Mouse (Mus musculus) limb, embryonic 10.5 days (tissue): ENCODE results near the gene Neb. TPM values are rescaled to one million over a fixed set of nuclear protein-coding genes. Genes with fewer than 3 reads are reported as not detected.

Source experiments
- DNase-seq: peaks from one replicate; pipeline ENCODE4 v3.0.0-alpha.2; 2017; ENCODE audit warnings: low spot score
- H3K27ac ChIP-seq: fragments of 300-500 bp; sonication (generic); 2 replicates; pipeline ENCODE4 v1.5.1; 2016; ENCODE audit warnings: mild to moderate bottlenecking
- H3K27me3 ChIP-seq: fragments of 300-500 bp; sonication (generic); 2 replicates; pipeline ENCODE4 v1.6.1; 2016; ENCODE audit warnings: low read depth, mild to moderate bottlenecking; ENCODE audit not compliant: poor library complexity, severe bottlenecking
- H3K36me3 ChIP-seq: fragments of 300-500 bp; sonication (generic); 2 replicates; pipeline ENCODE4 v1.6.1; 2016; ENCODE audit warnings: mild to moderate bottlenecking, moderate library complexity
- H3K4me1 ChIP-seq: fragments of 300-500 bp; sonication (generic); 2 replicates; pipeline ENCODE4 v1.6.1; 2016
- H3K4me3 ChIP-seq: fragments of 300-500 bp; sonication (generic); 2 replicates; pipeline ENCODE4 v1.5.1; 2016; ENCODE audit warnings: mild to moderate bottlenecking, moderate library complexity
- H3K9me3 ChIP-seq: fragments of 300-500 bp; sonication (generic); replicated peaks from 2 replicates; pipeline ENCODE4 v1.6.1; 2016; ENCODE audit warnings: mild to moderate bottlenecking
- WGBS: fragments of 180-500 bp; shearing (Covaris S2); methylation state at CpG from one replicate; pipeline ENCODE4 v1.1.7; 2016; 5-methylcytosine and 5-hydroxymethylcytosine counted together
- polyA plus RNA-seq: library from polyadenylated mRNA; unstranded; fragments of >200 nt; fragmentation: Nextera tagmentation; extraction: Ambion mirVana; gene quantifications from 2 replicates; pipeline ENCODE4 v1.2.1, GENCODE M21; 2016

The Neb gene
- polyA plus RNA-seq, 1 experiment from 2014 or later: 1.8 TPM

GRCm38 (mm10) chr2:52406480-52406879 lies 28.2 kb upstream of the Neb start:
- Histone ChIP-seq H3K27ac (no peak overlapping the region), H3K4me3 (no peak overlapping the region), H3K27me3 (no peaks in the 10 kb centered on the region), H3K9me3 (peaks cover 20% of the 10 kb centered on the region), H3K36me3 (peaks cover 97% of the 10 kb centered on the region), H3K4me1 (no peaks in the 10 kb centered on the region)
- DNase-seq: no peak
- WGBS: 88% methylated on average over 1 of the region's 1 CpGs

- Histone ChIP-seq H3K36me3 (peaks cover 94% of the 10 kb centered on the region), H3K4me3 (no peak overlapping the region)
- WGBS: 96% methylated on average over 5 of the region's 5 CpGs
These were observed 27.0 kb upstream of the Neb start for GRCm38 (mm10) chr2:52405238-52405637.

GRCm38 (mm10) chr2:52394529-52394928 lies 16.3 kb upstream of the Neb start:
- Histone ChIP-seq H3K9me3 (no peaks in the 10 kb centered on the region), H3K4me3 (no peak overlapping the region), H3K4me1 (no peaks in the 10 kb centered on the region), H3K27me3 (no peaks in the 10 kb centered on the region), H3K27ac (no peak overlapping the region), H3K36me3 (peaks cover 6% of the 10 kb centered on the region)
- WGBS: 92% methylated on average over 5 of the region's 5 CpGs
- DNase-seq: no peak

More at GRCm38 (mm10) chr2:52405238-52405637, 27.0 kb upstream of the Neb start:
- Histone ChIP-seq H3K9me3 (peaks cover 8% of the 10 kb centered on the region), H3K27me3 (no peaks in the 10 kb centered on the region), H3K4me1 (no peaks in the 10 kb centered on the region), H3K27ac (no peak overlapping the region)
- DNase-seq: no peak

GRCm38 (mm10) chr2:52390415-52390975 lies 12.2 kb upstream of the Neb start:
- Histone ChIP-seq H3K36me3 (no peaks in the 10 kb centered on the region), H3K4me1 (peaks cover 5% of the 10 kb centered on the region), H3K27ac (no peak overlapping the region), H3K27me3 (no peaks in the 10 kb centered on the region), H3K4me3 (no peak overlapping the region), H3K9me3 (no peaks in the 10 kb centered on the region)
- WGBS: 65% methylated on average over 2 of the region's 2 CpGs
- no peak for DNase-seq

- Histone ChIP-seq H3K4me1 (peaks cover 5% of the 10 kb centered on the region), H3K9me3 (no peaks in the 10 kb centered on the region), H3K27me3 (no peaks in the 10 kb centered on the region), H3K27ac (no peak overlapping the region), H3K36me3 (no peaks in the 10 kb centered on the region), H3K4me3 (no peak overlapping the region)
- DNase-seq: no peak
- 83% methylated on average over 3 of the region's 3 CpGs for WGBS
These were observed 11.7 kb upstream of the Neb start for GRCm38 (mm10) chr2:52389975-52390374.

- Histone ChIP-seq H3K9me3 (no peaks in the 10 kb centered on the region), H3K27ac (no peak overlapping the region), H3K27me3 (no peaks in the 10 kb centered on the region), H3K36me3 (no peaks in the 10 kb centered on the region), H3K4me3 (no peak overlapping the region), H3K4me1 (peaks cover 5% of the 10 kb centered on the region)
- no peak for DNase-seq
- 80% methylated on average over 6 of the region's 6 CpGs for WGBS
These were observed 8.2 kb upstream of the Neb start for GRCm38 (mm10) chr2:52386451-52386850.

GRCm38 (mm10) chr2:52386037-52386436 lies 7.8 kb upstream of the Neb start:
- WGBS: 48% methylated on average over 7 of the region's 7 CpGs
- H3K27ac ChIP-seq: no peak overlapping the region

GRCm38 (mm10) chr2:52378848-52379261 lies 581 bp upstream of the Neb start:
- DNase-seq: peak; percentile 14
- Histone ChIP-seq H3K27ac (no peak overlapping the region), H3K4me1 (no peaks in the 10 kb centered on the region), H3K27me3 (no peaks in the 10 kb centered on the region), H3K9me3 (no peaks in the 10 kb centered on the region), H3K36me3 (no peaks in the 10 kb centered on the region), H3K4me3 (no peak overlapping the region)
- 65% methylated on average over 10 of the region's 10 CpGs for WGBS

More at GRCm38 (mm10) chr2:52386037-52386436, 7.8 kb upstream of the Neb start:
- H3K36me3 ChIP-seq: no peaks in the 10 kb centered on the region
- H3K9me3 ChIP-seq: no peaks in the 10 kb centered on the region
- H3K27me3 ChIP-seq: no peaks in the 10 kb centered on the region
- H3K4me1 ChIP-seq: peaks cover 5% of the 10 kb centered on the region
- no peak for DNase-seq
- no peak overlapping the region for H3K4me3 ChIP-seq

- no peak for DNase-seq
- no peaks in the 10 kb centered on the region for H3K27me3 ChIP-seq
- H3K9me3 ChIP-seq: no peaks in the 10 kb centered on the region
- 47% methylated on average over 13 of the region's 13 CpGs for WGBS
- H3K36me3 ChIP-seq: no peaks in the 10 kb centered on the region
- no peaks in the 10 kb centered on the region for H3K4me1 ChIP-seq
- H3K4me3 ChIP-seq: no peak overlapping the region
- H3K27ac ChIP-seq: no peak overlapping the region
These were observed 397 bp downstream of the Neb start for GRCm38 (mm10) chr2:52377706-52378447.

GRCm38 (mm10) chr2:52374706-52375105 lies 3.6 kb downstream of the Neb start:
- Histone ChIP-seq H3K4me3 (no peak overlapping the region), H3K27me3 (no peaks in the 10 kb centered on the region), H3K36me3 (no peaks in the 10 kb centered on the region), H3K27ac (no peak overlapping the region), H3K9me3 (no peaks in the 10 kb centered on the region), H3K4me1 (peaks cover 4% of the 10 kb centered on the region; the same call in 1 of the 2 replicates)
- WGBS: 94% methylated on average over 6 of the region's 6 CpGs
- DNase-seq: no peak

- WGBS: 71% methylated on average over 6 of the region's 6 CpGs
- DNase-seq: no peak
- no peaks in the 10 kb centered on the region for H3K36me3 ChIP-seq
- peaks cover 4% of the 10 kb centered on the region; the same call in 1 of the 2 replicates for H3K4me1 ChIP-seq
- H3K27me3 ChIP-seq: no peaks in the 10 kb centered on the region
- no peak overlapping the region for H3K4me3 ChIP-seq
- no peak overlapping the region for H3K27ac ChIP-seq
- H3K9me3 ChIP-seq: no peaks in the 10 kb centered on the region
These were observed 5.8 kb downstream of the Neb start for GRCm38 (mm10) chr2:52372480-52372879.

- Histone ChIP-seq H3K4me3 (no peak overlapping the region), H3K27me3 (no peaks in the 10 kb centered on the region), H3K36me3 (no peaks in the 10 kb centered on the region), H3K4me1 (peaks cover 4% of the 10 kb centered on the region; the same call in 1 of the 2 replicates), H3K9me3 (no peaks in the 10 kb centered on the region), H3K27ac (no peak overlapping the region)
- DNase-seq: no peak
- 86% methylated on average over 4 of the region's 4 CpGs for WGBS
These were observed 6.2 kb downstream of the Neb start for GRCm38 (mm10) chr2:52372080-52372479.

- Histone ChIP-seq H3K27me3 (no peaks in the 10 kb centered on the region), H3K4me1 (peaks cover 11% of the 10 kb centered on the region), H3K4me3 (no peak overlapping the region), H3K36me3 (no peaks in the 10 kb centered on the region), H3K9me3 (no peaks in the 10 kb centered on the region), H3K27ac (no peak overlapping the region)
- no peak for DNase-seq
- WGBS: 65% methylated on average over 2 of the region's 2 CpGs
These were observed 7.2 kb downstream of the Neb start for GRCm38 (mm10) chr2:52371066-52371465.
